Mouse (Mus musculus): ENCODE results near the gene Asphd1. TPM values are rescaled to one million over a fixed set of nuclear protein-coding genes. Genes with fewer than 3 reads are reported as not detected.
A peak's percentile ranks its signal among the peaks of the same experiment; 100 is the strongest.

Asphd1 gene
- polyA plus RNA-seq, 1 experiment from 2014 or later, result 0.60 TPM

- peak; percentile 91 for ATAC-seq (replicated peaks; ENCODE audit: insufficient number of reproducible peaks, low FRiP score, low TSS enrichment, low read depth)
- Histone ChIP-seq H3K4me3 (ENCODE audit: low read depth, low read length) (peak within 1 kb of the TSS; percentile 32), H3K27me3 (ENCODE audit: control insufficient read depth, insufficient read depth, low read length) (peaks cover 13% of the 10 kb centered on the region), H3K9me3 (replicated peaks; ENCODE audit: control insufficient read depth, low read length) (no peaks in the 10 kb centered on the region), H3K4me1 (ENCODE audit: control insufficient read depth, insufficient read depth, low read length) (peaks cover 2% of the 10 kb centered on the region; the same call in 1 of the 2 replicates), H3K4me2 (ENCODE audit: low read depth, low read length) (peak within 1 kb of the TSS; percentile 88), H3K9ac (replicated peaks; ENCODE audit: low read length) (0 out of 2 replicates have a peak within 1 kb of the TSS, but pooled peaks have one; percentile 22), H3K27ac (replicated peaks; ENCODE audit: low read depth, low read length) (no peak within 1 kb of the TSS), H3K36me3 (replicated peaks; ENCODE audit: control insufficient read depth, insufficient read depth, low read depth, low read length) (no peaks in the 10 kb centered on the region)
- peak; percentile 95 for DNase-seq (ENCODE audit: low spot score)
- under 1% methylated on average over 42 of the region's 42 CpGs for WGBS
These were observed 638 bp upstream of the Asphd1 start, which contains the start of gene Sez6l2 for GRCm38 (mm10) chr7:126949793-126950646. Gene Sez6l2 (plus strand): TSS chr7:126950563.

DNA sequence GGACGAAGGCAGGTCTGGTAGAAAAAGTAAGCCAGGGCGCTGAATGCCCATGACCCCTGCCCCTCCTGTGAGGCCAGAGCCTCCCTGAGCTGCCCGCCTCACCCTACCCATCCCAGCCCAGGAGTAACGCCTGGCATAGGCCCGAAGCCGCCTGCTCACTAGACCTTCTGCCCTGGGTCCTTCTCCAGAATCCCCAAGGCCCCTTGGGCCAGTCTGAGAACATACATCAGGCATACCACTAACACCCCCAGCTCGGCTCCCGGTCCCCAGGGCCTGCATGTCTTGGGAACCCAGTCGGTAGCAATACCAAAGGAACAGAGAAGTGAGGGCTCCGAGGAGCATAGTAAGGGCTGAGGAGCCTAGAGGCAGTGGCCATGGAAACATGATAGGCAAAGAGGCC, 756 bp downstream of the Asphd1 start:
- no peak overlapping the region for H3K9ac ChIP-seq (replicated peaks; ENCODE audit: low read length)
- WGBS, result 79% methylated on average over 10 of the region's 10 CpGs

GRCm38 (mm10) chr7:126946530-126946929, 2.9 kb downstream of the Asphd1 start:
- Histone ChIP-seq H3K4me3 (ENCODE audit: low read depth, low read length) (no peak overlapping the region), H3K27ac (replicated peaks; ENCODE audit: low read depth, low read length) (no peak overlapping the region), H3K4me2 (ENCODE audit: low read depth, low read length) (no peak overlapping the region), H3K9me3 (replicated peaks; ENCODE audit: control insufficient read depth, low read length) (no peaks in the 10 kb centered on the region), H3K36me3 (replicated peaks; ENCODE audit: control insufficient read depth, insufficient read depth, low read depth, low read length) (no peaks in the 10 kb centered on the region), H3K27me3 (ENCODE audit: control insufficient read depth, insufficient read depth, low read length) (peaks cover 7% of the 10 kb centered on the region), H3K4me1 (ENCODE audit: control insufficient read depth, insufficient read depth, low read length) (0 out of 2 replicates have a peak, but pooled peaks cover 2% of the 10 kb centered on the region), H3K9ac (replicated peaks; ENCODE audit: low read length) (no peak overlapping the region)
- 40% methylated on average over 3 of the region's 3 CpGs for WGBS
- ATAC-seq (replicated peaks; ENCODE audit: insufficient number of reproducible peaks, low FRiP score, low TSS enrichment, low read depth) (no peak), DNase-seq (ENCODE audit: low spot score) (peak; percentile 43)

More for the DNA sequence above, 756 bp downstream of the Asphd1 start:
- Histone ChIP-seq H3K27me3 (ENCODE audit: control insufficient read depth, insufficient read depth, low read length) (peaks cover 13% of the 10 kb centered on the region), H3K4me2 (ENCODE audit: low read depth, low read length) (no peak overlapping the region), H3K9me3 (replicated peaks; ENCODE audit: control insufficient read depth, low read length) (no peaks in the 10 kb centered on the region), H3K36me3 (replicated peaks; ENCODE audit: control insufficient read depth, insufficient read depth, low read depth, low read length) (no peaks in the 10 kb centered on the region), H3K4me1 (ENCODE audit: control insufficient read depth, insufficient read depth, low read length) (peaks cover 2% of the 10 kb centered on the region; the same call in 1 of the 2 replicates), H3K4me3 (ENCODE audit: low read depth, low read length) (no peak overlapping the region), H3K27ac (replicated peaks; ENCODE audit: low read depth, low read length) (no peak overlapping the region)
- DNase-seq (ENCODE audit: low spot score), result no peak
- no peak for ATAC-seq (replicated peaks; ENCODE audit: insufficient number of reproducible peaks, low FRiP score, low TSS enrichment, low read depth)

DNA sequence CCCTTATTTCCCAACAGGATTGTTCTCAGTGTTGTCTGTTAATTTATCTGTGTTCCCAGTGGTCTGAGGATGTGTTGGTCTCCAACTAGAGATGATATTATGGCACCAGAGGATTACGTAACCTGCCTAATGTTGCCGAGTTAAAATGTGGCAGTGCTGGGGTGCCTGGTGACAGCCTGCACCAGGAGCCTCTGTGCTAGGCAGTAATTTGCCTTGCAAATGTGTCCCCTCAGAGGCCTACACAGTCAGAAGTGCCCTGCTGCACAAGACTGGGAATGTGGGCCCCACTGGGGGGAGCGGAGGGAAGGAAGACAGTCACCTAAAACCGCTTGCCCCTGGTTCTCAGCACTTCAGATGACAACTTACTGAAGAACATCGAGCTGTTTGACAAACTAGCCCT, 7.6 kb downstream of the Asphd1 start:
- WGBS, result 81% methylated on average over 5 of the region's 5 CpGs
- H3K4me2 ChIP-seq (ENCODE audit: low read depth, low read length), result no peak overlapping the region
- no peaks in the 10 kb centered on the region for H3K4me1 ChIP-seq (ENCODE audit: control insufficient read depth, insufficient read depth, low read length)
- peaks cover 2% of the 10 kb centered on the region; the same call in 1 of the 2 replicates for H3K36me3 ChIP-seq (replicated peaks; ENCODE audit: control insufficient read depth, insufficient read depth, low read depth, low read length)
- H3K27me3 ChIP-seq (ENCODE audit: control insufficient read depth, insufficient read depth, low read length), result no peaks in the 10 kb centered on the region
- no peak for ATAC-seq (replicated peaks; ENCODE audit: insufficient number of reproducible peaks, low FRiP score, low TSS enrichment, low read depth)
- no peaks in the 10 kb centered on the region for H3K9me3 ChIP-seq (replicated peaks; ENCODE audit: control insufficient read depth, low read length)
- no peak overlapping the region for H3K9ac ChIP-seq (replicated peaks; ENCODE audit: low read length)
- no peak for DNase-seq (ENCODE audit: low spot score)
- H3K27ac ChIP-seq (replicated peaks; ENCODE audit: low read depth, low read length), result no peak overlapping the region
- H3K4me3 ChIP-seq (ENCODE audit: low read depth, low read length), result no peak overlapping the region

- H3K36me3 ChIP-seq (replicated peaks; ENCODE audit: control insufficient read depth, insufficient read depth, low read depth, low read length), result peaks cover 2% of the 10 kb centered on the region; the same call in 1 of the 2 replicates
- H3K4me1 ChIP-seq (ENCODE audit: control insufficient read depth, insufficient read depth, low read length), result no peaks in the 10 kb centered on the region
- DNase-seq (ENCODE audit: low spot score), result no peak
- H3K4me2 ChIP-seq (ENCODE audit: low read depth, low read length), result no peak overlapping the region
- no peaks in the 10 kb centered on the region for H3K9me3 ChIP-seq (replicated peaks; ENCODE audit: control insufficient read depth, low read length)
- ATAC-seq (replicated peaks; ENCODE audit: insufficient number of reproducible peaks, low FRiP score, low TSS enrichment, low read depth), result no peak
- no peak overlapping the region for H3K9ac ChIP-seq (replicated peaks; ENCODE audit: low read length)
- H3K27me3 ChIP-seq (ENCODE audit: control insufficient read depth, insufficient read depth, low read length), result no peaks in the 10 kb centered on the region
- no peak overlapping the region for H3K27ac ChIP-seq (replicated peaks; ENCODE audit: low read depth, low read length)
- H3K4me3 ChIP-seq (ENCODE audit: low read depth, low read length), result no peak overlapping the region
- WGBS, result 45% methylated on average over 6 of the region's 6 CpGs
These were observed 8.2 kb downstream of the Asphd1 start for GRCm38 (mm10) chr7:126941171-126941570.

DNA sequence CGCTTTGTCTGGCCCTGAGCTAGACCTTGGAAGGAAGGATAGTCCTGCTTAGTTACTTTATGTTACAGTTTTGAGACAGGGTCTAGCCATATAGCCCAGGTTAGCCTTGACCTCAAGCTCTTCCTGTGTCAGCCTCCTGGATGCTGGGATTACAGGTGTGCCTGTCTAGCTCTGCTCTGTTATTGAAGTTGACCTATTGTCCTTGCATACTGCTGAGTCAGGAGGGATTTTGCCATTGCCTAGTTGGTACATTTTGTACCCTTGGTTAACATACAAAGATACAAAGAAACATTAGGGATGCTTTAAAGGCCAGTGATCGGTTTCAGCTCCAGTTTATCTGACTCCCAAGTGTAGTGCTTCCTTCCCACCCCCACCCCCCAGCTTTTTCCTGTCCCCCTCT, 16.7 kb downstream of the Asphd1 start:
- H3K27me3 ChIP-seq (ENCODE audit: control insufficient read depth, insufficient read depth, low read length), result no peaks in the 10 kb centered on the region
- no peak overlapping the region for H3K27ac ChIP-seq (replicated peaks; ENCODE audit: low read depth, low read length)
- WGBS, result 92% methylated on average over 2 of the region's 2 CpGs
- H3K4me2 ChIP-seq (ENCODE audit: low read depth, low read length), result no peak overlapping the region
- no peaks in the 10 kb centered on the region; the same call in 1 of the 2 replicates for H3K36me3 ChIP-seq (replicated peaks; ENCODE audit: control insufficient read depth, insufficient read depth, low read depth, low read length)
- no peak overlapping the region for H3K9ac ChIP-seq (replicated peaks; ENCODE audit: low read length)
- no peak for ATAC-seq (replicated peaks; ENCODE audit: insufficient number of reproducible peaks, low FRiP score, low TSS enrichment, low read depth)
- no peaks in the 10 kb centered on the region for H3K4me1 ChIP-seq (ENCODE audit: control insufficient read depth, insufficient read depth, low read length)
- no peak overlapping the region for H3K4me3 ChIP-seq (ENCODE audit: low read depth, low read length)
- DNase-seq (ENCODE audit: low spot score), result no peak
- H3K9me3 ChIP-seq (replicated peaks; ENCODE audit: control insufficient read depth, low read length), result no peaks in the 10 kb centered on the region

DNA sequence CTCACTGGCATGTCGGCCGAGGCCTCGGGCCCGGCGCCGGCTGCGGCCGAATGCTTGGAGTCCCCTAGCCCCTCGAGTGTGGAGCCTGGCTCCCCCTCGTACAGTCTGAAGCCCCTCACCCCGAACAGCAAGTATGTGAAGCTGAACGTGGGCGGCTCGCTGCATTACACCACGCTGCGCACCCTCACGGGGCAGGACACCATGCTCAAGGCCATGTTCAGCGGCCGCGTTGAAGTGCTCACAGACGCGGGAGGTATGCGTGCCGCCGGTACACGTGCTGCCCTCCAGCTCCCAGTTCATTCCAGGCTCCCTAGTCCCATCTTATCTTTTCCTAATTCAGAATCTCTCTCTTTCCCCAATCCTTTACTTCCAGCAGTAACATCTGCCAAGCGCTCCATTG, 20.3 kb downstream of the Asphd1 start:
- under 1% methylated on average over 27 of the region's 27 CpGs for WGBS
- DNase-seq (ENCODE audit: low spot score), result no peak
- ATAC-seq (replicated peaks; ENCODE audit: insufficient number of reproducible peaks, low FRiP score, low TSS enrichment, low read depth), result peak; percentile 80
- Histone ChIP-seq H3K9ac (replicated peaks; ENCODE audit: low read length) (peak overlapping the region; percentile 79), H3K27ac (replicated peaks; ENCODE audit: low read depth, low read length) (no peak overlapping the region), H3K4me3 (ENCODE audit: low read depth, low read length) (peak overlapping the region; percentile 83), H3K4me2 (ENCODE audit: low read depth, low read length) (peak overlapping the region; percentile 88), H3K9me3 (replicated peaks; ENCODE audit: control insufficient read depth, low read length) (no peaks in the 10 kb centered on the region), H3K36me3 (replicated peaks; ENCODE audit: control insufficient read depth, insufficient read depth, low read depth, low read length) (no peaks in the 10 kb centered on the region), H3K4me1 (ENCODE audit: control insufficient read depth, insufficient read depth, low read length) (no peaks in the 10 kb centered on the region), H3K27me3 (ENCODE audit: control insufficient read depth, insufficient read depth, low read length) (no peaks in the 10 kb centered on the region)

- Histone ChIP-seq H3K9ac (replicated peaks; ENCODE audit: low read length) (peak within 1 kb of the TSS; percentile 79), H3K27me3 (ENCODE audit: control insufficient read depth, insufficient read depth, low read length) (no peaks in the 10 kb centered on the region), H3K4me1 (ENCODE audit: control insufficient read depth, insufficient read depth, low read length) (no peaks in the 10 kb centered on the region), H3K4me3 (ENCODE audit: low read depth, low read length) (peak within 1 kb of the TSS; percentile 83), H3K4me2 (ENCODE audit: low read depth, low read length) (peak within 1 kb of the TSS; percentile 88), H3K36me3 (replicated peaks; ENCODE audit: control insufficient read depth, insufficient read depth, low read depth, low read length) (no peaks in the 10 kb centered on the region), H3K27ac (replicated peaks; ENCODE audit: low read depth, low read length) (no peak within 1 kb of the TSS), H3K9me3 (replicated peaks; ENCODE audit: control insufficient read depth, low read length) (no peaks in the 10 kb centered on the region)
- ATAC-seq (replicated peaks; ENCODE audit: insufficient number of reproducible peaks, low FRiP score, low TSS enrichment, low read depth), result peak; percentile 91
- WGBS, result 4% methylated on average over 56 of the region's 56 CpGs
- peak; percentile 93 for DNase-seq (ENCODE audit: low spot score)
These were observed 20.9 kb downstream of the Asphd1 start, which contains the start of gene Kctd13 for GRCm38 (mm10) chr7:126928384-126929037. Gene Kctd13 (plus strand): TSS chr7:126928879.
